Mouse (Mus musculus): ENCODE measurements at regions not wholly inside any gene's neighbourhood (a gene's known extent, or its start where the extent isn't known, plus 50 kb on each side); places are given as distances from the start of the nearest gene placed in this dataset.

DNA sequence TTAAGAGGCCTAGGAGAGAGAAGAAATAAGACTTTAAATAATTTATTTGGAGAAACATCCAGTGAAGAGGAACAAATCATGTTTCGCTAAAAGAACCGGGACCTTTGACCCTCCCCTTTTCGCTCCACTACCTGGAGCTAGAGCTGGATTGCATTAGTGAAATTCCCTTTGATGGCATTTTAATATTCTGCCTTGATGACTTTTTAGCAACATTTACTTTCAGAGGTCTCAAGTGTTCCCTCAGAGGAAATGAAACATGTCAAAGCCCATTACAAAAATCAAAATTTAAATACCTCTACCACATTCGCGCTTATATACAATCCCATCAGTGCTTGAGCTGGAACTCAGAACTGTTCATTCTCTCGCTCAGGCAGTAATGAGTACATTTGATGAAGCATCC is 297.0 kb upstream of the Gm10295 start:
- Histone ChIP-seq H3K4me3 (ENCODE audit: low read depth, low read length) (no peak overlapping the region), H3K27ac (ENCODE audit: low read length) (no peak overlapping the region), H3K4me2 (replicated peaks; ENCODE audit: low read depth, low read length) (no peak overlapping the region), H3K9me3 (ENCODE audit: low read length) (no peaks in the 10 kb centered on the region), H3K36me3 (ENCODE audit: insufficient read depth, low read length) (no peaks in the 10 kb centered on the region), H3K27me3 (replicated peaks; ENCODE audit: insufficient read depth, low read length) (no peaks in the 10 kb centered on the region), H3K9ac (replicated peaks; ENCODE audit: low read depth) (no peak overlapping the region), H3K4me1 (ENCODE audit: insufficient read depth, low read depth, low read length) (no peaks in the 10 kb centered on the region)
- ATAC-seq (no peak), DNase-seq (ENCODE audit: low spot score) (no peak)
- TF ChIP-seq CTCF (IDR thresholded peaks at IDR 0.05) (no peak), EP300 (IDR thresholded peaks at IDR 0.05) (no peak)
- 90% methylated on average over 6 of the region's 6 CpGs for WGBS

DNA sequence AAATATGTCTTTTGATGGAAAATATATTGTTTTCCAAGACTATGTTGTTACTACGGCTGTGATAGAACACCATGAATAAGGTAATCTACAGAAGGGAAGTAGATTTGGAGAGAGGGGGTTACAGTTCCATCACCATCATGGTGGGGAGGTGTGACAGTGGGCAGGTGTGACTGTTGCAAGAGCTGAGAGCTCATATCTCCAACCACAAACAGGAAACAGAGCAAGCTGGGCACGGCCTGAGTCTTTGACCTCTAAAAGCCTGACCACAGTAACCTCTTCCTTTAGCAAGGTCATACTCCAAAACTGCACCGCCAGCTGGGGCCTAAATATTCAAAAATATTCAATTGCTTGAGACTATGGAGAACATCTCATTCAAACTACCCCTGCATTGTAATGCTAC is 295.7 kb upstream of the Gm10295 start:
- no peak for ATAC-seq
- TF ChIP-seq EP300 (IDR thresholded peaks at IDR 0.05) (no peak), CTCF (IDR thresholded peaks at IDR 0.05) (no peak)
- Histone ChIP-seq H3K4me3 (ENCODE audit: low read depth, low read length) (no peak overlapping the region), H3K9me3 (ENCODE audit: low read length) (no peaks in the 10 kb centered on the region), H3K27me3 (replicated peaks; ENCODE audit: insufficient read depth, low read length) (no peaks in the 10 kb centered on the region), H3K27ac (ENCODE audit: low read length) (no peak overlapping the region), H3K4me1 (ENCODE audit: insufficient read depth, low read depth, low read length) (no peaks in the 10 kb centered on the region), H3K4me2 (replicated peaks; ENCODE audit: low read depth, low read length) (no peak overlapping the region), H3K9ac (replicated peaks; ENCODE audit: low read depth) (no peak overlapping the region), H3K36me3 (ENCODE audit: insufficient read depth, low read length) (no peaks in the 10 kb centered on the region)
- 66% methylated on average over 3 of the region's 3 CpGs for WGBS
- no peak for DNase-seq (ENCODE audit: low spot score)

DNA sequence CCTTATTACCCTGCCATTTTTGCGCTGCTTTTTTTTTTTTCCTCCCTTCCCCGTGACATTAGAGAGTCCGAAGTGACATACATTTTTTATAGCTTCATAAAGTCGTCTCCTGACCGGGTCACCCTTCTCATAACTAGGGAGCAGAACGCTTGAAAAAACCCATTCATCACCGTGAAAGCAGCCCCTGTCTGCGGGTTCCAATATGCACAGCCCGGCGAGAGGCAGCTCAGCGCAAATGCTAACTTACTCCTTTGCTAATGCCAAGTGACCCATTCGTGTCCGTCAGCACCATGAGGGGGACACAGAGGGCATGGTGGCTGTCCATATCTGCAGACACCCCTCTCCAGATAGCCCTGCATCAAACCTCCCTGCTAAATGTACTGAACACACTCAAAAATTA is 271.8 kb upstream of the Gm10295 start:
- Histone ChIP-seq H3K4me3 (ENCODE audit: low read depth, low read length) (no peak overlapping the region), H3K27me3 (replicated peaks; ENCODE audit: insufficient read depth, low read length) (no peaks in the 10 kb centered on the region), H3K36me3 (ENCODE audit: insufficient read depth, low read length) (no peaks in the 10 kb centered on the region), H3K4me2 (replicated peaks; ENCODE audit: low read depth, low read length) (no peak overlapping the region), H3K9me3 (ENCODE audit: low read length) (no peaks in the 10 kb centered on the region), H3K27ac (ENCODE audit: low read length) (no peak overlapping the region), H3K9ac (replicated peaks; ENCODE audit: low read depth) (no peak overlapping the region), H3K4me1 (ENCODE audit: insufficient read depth, low read depth, low read length) (no peaks in the 10 kb centered on the region)
- ATAC-seq (no peak), DNase-seq (ENCODE audit: low spot score) (no peak)
- TF ChIP-seq EP300 (IDR thresholded peaks at IDR 0.05) (no peak), CTCF (IDR thresholded peaks at IDR 0.05) (no peak)
- WGBS: 50% methylated on average over 13 of the region's 13 CpGs

DNA sequence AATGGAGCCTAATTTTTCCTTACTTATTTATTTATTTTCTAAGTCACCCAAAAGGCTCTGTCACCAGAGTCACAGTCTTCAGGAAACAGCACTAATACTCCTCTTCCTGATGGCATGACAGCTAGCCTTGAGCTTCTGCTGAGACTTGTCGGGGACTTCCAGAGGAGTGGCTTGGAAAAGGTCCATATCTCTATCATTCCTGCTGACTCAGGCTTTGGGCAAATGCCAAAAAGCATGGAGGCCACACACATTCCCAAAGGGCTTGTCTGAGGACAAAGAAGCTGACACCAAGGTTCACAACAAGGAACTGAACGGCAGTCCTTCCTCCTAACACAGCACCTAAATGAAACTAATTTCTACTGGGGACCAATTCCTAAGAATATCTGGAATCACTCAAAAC is 251.9 kb upstream of the Gm10295 start:
- Histone ChIP-seq H3K27ac (ENCODE audit: low read length) (no peak overlapping the region), H3K4me2 (replicated peaks; ENCODE audit: low read depth, low read length) (no peak overlapping the region), H3K27me3 (replicated peaks; ENCODE audit: insufficient read depth, low read length) (no peaks in the 10 kb centered on the region), H3K36me3 (ENCODE audit: insufficient read depth, low read length) (no peaks in the 10 kb centered on the region), H3K9me3 (ENCODE audit: low read length) (no peaks in the 10 kb centered on the region), H3K9ac (replicated peaks; ENCODE audit: low read depth) (no peak overlapping the region), H3K4me3 (ENCODE audit: low read depth, low read length) (no peak overlapping the region), H3K4me1 (ENCODE audit: insufficient read depth, low read depth, low read length) (no peaks in the 10 kb centered on the region)
- WGBS: 5% methylated on average over 2 of the region's 2 CpGs
- 0 out of 2 replicates have a peak, but pooled peaks have one; percentile 9 for ATAC-seq
- peak; percentile 48 for DNase-seq (ENCODE audit: low spot score)
- TF ChIP-seq EP300 (IDR thresholded peaks at IDR 0.05) (peak; percentile 51; the same call in 1 of the 2 replicates), CTCF (IDR thresholded peaks at IDR 0.05) (no peak)

DNA sequence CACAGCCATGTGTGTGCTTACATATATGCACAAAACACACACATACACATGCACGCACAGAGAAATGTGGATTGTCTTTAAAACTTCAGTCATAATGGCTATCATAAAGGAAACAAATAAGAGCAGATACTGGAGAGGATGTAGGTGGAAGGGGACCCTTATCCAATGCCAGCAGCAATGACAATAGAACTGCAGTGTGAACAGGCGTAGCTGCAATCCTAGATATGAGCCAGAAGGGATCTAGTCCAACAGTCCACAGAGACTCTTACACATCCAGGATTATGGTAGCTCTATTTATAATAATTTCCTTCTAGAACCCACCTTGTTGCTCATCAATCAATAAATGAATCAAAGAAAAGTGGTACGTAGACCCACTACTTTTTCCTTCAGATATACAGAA is 245.5 kb upstream of the Gm10295 start:
- Histone ChIP-seq H3K27ac (ENCODE audit: low read length) (no peak overlapping the region), H3K4me1 (ENCODE audit: insufficient read depth, low read depth, low read length) (no peaks in the 10 kb centered on the region), H3K9ac (replicated peaks; ENCODE audit: low read depth) (no peak overlapping the region), H3K4me3 (ENCODE audit: low read depth, low read length) (no peak overlapping the region), H3K27me3 (replicated peaks; ENCODE audit: insufficient read depth, low read length) (no peaks in the 10 kb centered on the region), H3K9me3 (ENCODE audit: low read length) (no peaks in the 10 kb centered on the region), H3K36me3 (ENCODE audit: insufficient read depth, low read length) (no peaks in the 10 kb centered on the region), H3K4me2 (replicated peaks; ENCODE audit: low read depth, low read length) (no peak overlapping the region)
- DNase-seq (ENCODE audit: low spot score) (no peak), ATAC-seq (no peak)
- WGBS: 89% methylated on average over 3 of the region's 3 CpGs
- no peak for TF ChIP-seq EP300 (IDR thresholded peaks at IDR 0.05)
- no peak for TF ChIP-seq CTCF (IDR thresholded peaks at IDR 0.05)

DNA sequence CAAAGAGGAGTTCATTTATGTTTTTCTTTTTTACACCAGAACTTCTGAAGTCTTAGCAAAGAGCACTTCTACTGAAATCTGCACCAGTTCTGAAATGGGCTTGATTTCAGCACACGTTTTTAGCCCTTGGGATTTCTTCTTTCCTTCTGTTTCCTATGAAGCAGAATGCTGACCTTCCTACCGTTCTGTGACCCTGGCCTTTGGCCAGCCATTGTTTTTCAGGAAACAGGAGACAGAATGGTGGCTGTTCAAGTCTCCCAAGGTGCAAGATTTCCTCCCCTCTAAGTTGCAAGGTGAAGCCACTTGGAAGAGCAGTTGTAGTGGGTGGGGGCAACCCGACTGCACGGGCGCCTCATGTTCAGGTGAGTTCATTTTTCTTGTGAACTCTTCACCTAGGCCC is 236.3 kb upstream of the Gm10295 start:
- Histone ChIP-seq H3K4me2 (replicated peaks; ENCODE audit: low read depth, low read length) (no peak overlapping the region), H3K36me3 (ENCODE audit: insufficient read depth, low read length) (no peaks in the 10 kb centered on the region), H3K27ac (ENCODE audit: low read length) (no peak overlapping the region), H3K9me3 (ENCODE audit: low read length) (no peaks in the 10 kb centered on the region), H3K4me1 (ENCODE audit: insufficient read depth, low read depth, low read length) (no peaks in the 10 kb centered on the region), H3K27me3 (replicated peaks; ENCODE audit: insufficient read depth, low read length) (no peaks in the 10 kb centered on the region), H3K9ac (replicated peaks; ENCODE audit: low read depth) (no peak overlapping the region), H3K4me3 (ENCODE audit: low read depth, low read length) (no peak overlapping the region)
- 63% methylated on average over 5 of the region's 5 CpGs for WGBS
- ATAC-seq (no peak), DNase-seq (ENCODE audit: low spot score) (no peak)
- no peak for TF ChIP-seq CTCF (IDR thresholded peaks at IDR 0.05)
- no peak for TF ChIP-seq EP300 (IDR thresholded peaks at IDR 0.05)

DNA sequence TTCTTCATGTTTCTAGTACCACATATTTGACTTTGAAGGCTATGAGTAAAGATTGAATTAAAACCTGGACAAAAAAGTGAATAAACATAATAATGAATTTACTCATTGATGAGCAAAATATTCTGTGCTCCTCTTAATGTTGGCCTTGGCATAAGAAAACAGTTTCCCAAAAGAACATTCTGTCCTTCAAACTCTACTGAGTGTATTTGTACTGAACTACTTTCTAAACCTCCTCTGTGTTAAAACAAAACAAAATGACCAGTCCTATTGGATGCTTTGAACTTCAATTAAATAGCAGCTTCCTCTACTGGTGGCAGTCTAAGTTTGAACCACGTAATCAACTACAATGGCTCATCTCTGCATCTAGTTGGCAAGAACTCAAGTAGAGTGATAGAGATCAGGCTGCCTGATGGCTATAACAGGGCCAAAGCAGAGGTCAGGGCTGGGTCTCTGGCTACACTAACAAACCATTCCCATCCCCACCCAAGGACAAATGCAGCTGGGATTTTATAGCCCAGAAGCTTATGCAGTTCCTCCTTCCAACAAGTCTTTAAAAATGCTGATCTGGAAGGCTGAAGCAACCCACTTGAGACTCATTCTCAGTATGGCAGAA is 232.3 kb upstream of the Gm10295 start:
- WGBS: 35% methylated on average over 1 of the region's 1 CpGs
- Histone ChIP-seq H3K9me3 (ENCODE audit: low read length) (no peaks in the 10 kb centered on the region), H3K4me1 (ENCODE audit: insufficient read depth, low read depth, low read length) (no peaks in the 10 kb centered on the region), H3K9ac (replicated peaks; ENCODE audit: low read depth) (no peak overlapping the region), H3K27me3 (replicated peaks; ENCODE audit: insufficient read depth, low read length) (no peaks in the 10 kb centered on the region), H3K36me3 (ENCODE audit: insufficient read depth, low read length) (no peaks in the 10 kb centered on the region), H3K27ac (ENCODE audit: low read length) (no peak overlapping the region), H3K4me3 (ENCODE audit: low read depth, low read length) (no peak overlapping the region), H3K4me2 (replicated peaks; ENCODE audit: low read depth, low read length) (no peak overlapping the region)
- ATAC-seq (peak; percentile 73), DNase-seq (ENCODE audit: low spot score) (peak; percentile 68)
- TF ChIP-seq CTCF (IDR thresholded peaks at IDR 0.05) (no peak), EP300 (IDR thresholded peaks at IDR 0.05) (peak; percentile 93)

All from lung, postnatal 0 days (tissue).